Mouse (Mus musculus) lung, postnatal 0 days (tissue): ENCODE measurements at regions not wholly inside any gene's neighbourhood (a gene's known extent, or its start where the extent isn't known, plus 50 kb on each side); places are given as distances from the start of the nearest gene placed in this dataset.

Experiments used
- CTCF ChIP-seq: IDR thresholded peaks from 2 replicates; pipeline ENCODE4 v1.5.1; 2016; ENCODE audit warnings: antibody characterized with exemption, mild to moderate bottlenecking
- EP300 ChIP-seq: IDR thresholded peaks from 2 replicates; pipeline ENCODE4 v1.6.1; 2016; ENCODE audit warnings: antibody characterized with exemption, mild to moderate bottlenecking, control low read depth

GRCm38 (mm10) chr12:35831922-35832512 lies 93.4 kb upstream of the Agr3 start:
- TF ChIP-seq CTCF = no peak
- TF ChIP-seq EP300 = no peak
